Mouse (Mus musculus) forebrain, embryonic 16.5 days (tissue): ENCODE results near the gene Nav3. TPM values are rescaled to one million over a fixed set of nuclear protein-coding genes. Genes with fewer than 3 reads are reported as not detected.

Experiments used
- ATAC-seq: fragments of 200-750 bp; cut with Nextera tagmentation; 2 replicates; pipeline ENCODE4 v1.8.0; 2017; ENCODE audit warnings: mild to moderate bottlenecking, moderate library complexity
- H3K27ac ChIP-seq: fragments of 300-500 bp; sonication (generic); 2 replicates; pipeline ENCODE4 v1.5.1; 2014; ENCODE audit warnings: low read length, control low read depth
- H3K27me3 ChIP-seq: fragments of 300-500 bp; sonication (generic); replicated peaks from 2 replicates; pipeline ENCODE4 v1.6.1; 2014; ENCODE audit warnings: low read length; ENCODE audit not compliant: control insufficient read depth, insufficient read depth
- H3K36me3 ChIP-seq: fragments of 300-500 bp; sonication (generic); 2 replicates; pipeline ENCODE4 v1.6.1; 2014; ENCODE audit not compliant: control insufficient read depth, insufficient read depth
- H3K4me1 ChIP-seq: fragments of 300-500 bp; sonication (generic); replicated peaks from 2 replicates; pipeline ENCODE4 v1.6.1; 2014; ENCODE audit warnings: low read length; ENCODE audit not compliant: control insufficient read depth, insufficient read depth
- H3K4me2 ChIP-seq: fragments of 300-500 bp; sonication (generic); 2 replicates; pipeline ENCODE4 v1.6.1; 2014; ENCODE audit warnings: mild to moderate bottlenecking, low read length, control low read depth
- H3K4me3 ChIP-seq: fragments of 300-500 bp; sonication (generic); replicated peaks from 2 replicates; pipeline ENCODE4 v1.5.1; 2014; ENCODE audit warnings: mild to moderate bottlenecking, low read length, control low read depth
- H3K9ac ChIP-seq: fragments of 300-500 bp; sonication (generic); replicated peaks from 2 replicates; pipeline ENCODE4 v1.6.1; 2014; ENCODE audit warnings: low read depth, low read length, control low read depth
- H3K9me3 ChIP-seq: fragments of 300-500 bp; sonication (generic); 2 replicates; pipeline ENCODE4 v1.6.1; 2016; ENCODE audit warnings: low read length; ENCODE audit not compliant: control insufficient read depth
- WGBS: fragments of 180-500 bp; shearing (Covaris S2); extraction: QIAGEN DNeasy Blood & Tissue Kit; methylation state at CpG from one replicate; pipeline ENCODE4 v1.1.7; 2014; 5-methylcytosine and 5-hydroxymethylcytosine counted together
- polyA plus RNA-seq: library from polyadenylated mRNA; unstranded; fragments of >200 nt; fragmentation: Nextera tagmentation; extraction: Ambion mirVana; gene quantifications from 2 replicates; pipeline ENCODE4 v1.2.1, GENCODE M21; 2015

Gene Nav3
- polyA plus RNA-seq, 1 experiment from 2014 or later: 24.3 TPM

- no peak for ATAC-seq
- Histone ChIP-seq H3K36me3 (no peaks in the 10 kb centered on the region), H3K4me3 (no peak overlapping the region), H3K4me2 (no peak overlapping the region), H3K9me3 (no peaks in the 10 kb centered on the region), H3K9ac (no peak overlapping the region), H3K27me3 (no peaks in the 10 kb centered on the region), H3K27ac (no peak overlapping the region), H3K4me1 (peaks cover 5% of the 10 kb centered on the region; the same call in 1 of the 2 replicates)
- WGBS: 69% methylated on average over 1 of the region's 1 CpGs
Measured at GRCm38 (mm10) chr10:110270561-110270960, 185.4 kb downstream of the Nav3 start.

- Histone ChIP-seq H3K9me3 (no peaks in the 10 kb centered on the region), H3K36me3 (no peaks in the 10 kb centered on the region), H3K4me3 (no peak overlapping the region), H3K27me3 (no peaks in the 10 kb centered on the region), H3K27ac (peak overlapping the region; percentile 84), H3K4me2 (no peak overlapping the region), H3K9ac (0 out of 2 replicates have a peak overlapping the region, but pooled peaks have one; percentile 9), H3K4me1 (peaks cover 8% of the 10 kb centered on the region)
- ATAC-seq: peak; percentile 49
- 43% methylated on average over 3 of the region's 3 CpGs for WGBS
Measured at GRCm38 (mm10) chr10:110242128-110242561, 213.9 kb downstream of the Nav3 start.

- ATAC-seq: peak; percentile 62
- Histone ChIP-seq H3K9ac (no peak overlapping the region), H3K36me3 (no peaks in the 10 kb centered on the region), H3K9me3 (no peaks in the 10 kb centered on the region), H3K4me2 (no peak overlapping the region), H3K27me3 (no peaks in the 10 kb centered on the region), H3K4me1 (peaks cover 11% of the 10 kb centered on the region), H3K4me3 (no peak overlapping the region), H3K27ac (no peak overlapping the region)
- WGBS: 28% methylated on average over 3 of the region's 3 CpGs
Measured at GRCm38 (mm10) chr10:110240667-110241066, 215.3 kb downstream of the Nav3 start.

DNA sequence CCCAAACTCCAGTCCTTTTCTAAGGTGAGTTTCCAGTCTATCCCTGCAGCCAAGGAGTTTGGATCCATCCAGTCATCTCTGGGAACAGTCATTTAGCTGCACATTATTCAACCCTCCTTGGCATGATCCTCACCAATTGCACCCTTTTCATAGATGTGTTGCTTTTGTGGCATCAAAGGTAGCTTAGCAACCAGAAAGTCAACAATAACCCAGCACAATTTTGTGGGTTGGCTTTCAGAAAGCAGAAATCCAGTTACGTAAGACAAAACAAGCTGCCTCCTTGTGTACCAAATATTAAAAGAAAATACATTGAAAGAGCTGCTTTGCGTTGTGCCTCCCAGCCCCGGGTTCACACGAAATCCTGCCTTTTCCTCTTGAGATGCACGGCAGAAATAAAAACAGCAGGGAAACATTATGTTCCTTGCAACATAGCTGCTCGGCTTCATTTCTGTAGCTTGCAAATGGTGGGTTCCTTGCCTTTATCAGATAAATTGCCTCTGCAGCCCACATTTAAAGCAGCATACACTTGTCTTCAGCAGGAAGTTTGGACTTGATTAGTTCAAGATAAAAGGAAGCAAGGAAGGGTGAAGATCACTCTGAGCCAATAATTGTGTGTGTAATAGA is 222.6 kb downstream of the Nav3 start:
- H3K4me2 ChIP-seq: no peak overlapping the region; the same call in 1 of the 2 replicates
- peak; percentile 52 for ATAC-seq
- H3K27me3 ChIP-seq: no peaks in the 10 kb centered on the region
- H3K27ac ChIP-seq: peak overlapping the region; percentile 71
- no peak overlapping the region for H3K4me3 ChIP-seq
- H3K9ac ChIP-seq: no peak overlapping the region
- peaks cover 14% of the 10 kb centered on the region for H3K4me1 ChIP-seq
- H3K9me3 ChIP-seq: no peaks in the 10 kb centered on the region
- no peaks in the 10 kb centered on the region for H3K36me3 ChIP-seq
- WGBS: 40% methylated on average over 6 of the region's 6 CpGs

- no peaks in the 10 kb centered on the region for H3K9me3 ChIP-seq
- H3K4me1 ChIP-seq: no peaks in the 10 kb centered on the region
- no peak overlapping the region for H3K9ac ChIP-seq
- H3K27ac ChIP-seq: no peak overlapping the region
- H3K4me2 ChIP-seq: no peak overlapping the region
- H3K36me3 ChIP-seq: no peaks in the 10 kb centered on the region
- 75% methylated on average over 5 of the region's 5 CpGs for WGBS
- no peaks in the 10 kb centered on the region for H3K27me3 ChIP-seq
- no peak overlapping the region for H3K4me3 ChIP-seq
- no peak for ATAC-seq
Measured at GRCm38 (mm10) chr10:110206411-110206810, 249.6 kb downstream of the Nav3 start.

- Histone ChIP-seq H3K9me3 (no peaks in the 10 kb centered on the region), H3K9ac (no peak overlapping the region), H3K4me1 (no peaks in the 10 kb centered on the region), H3K4me2 (no peak overlapping the region), H3K27ac (no peak overlapping the region), H3K27me3 (no peaks in the 10 kb centered on the region), H3K36me3 (no peaks in the 10 kb centered on the region), H3K4me3 (no peak overlapping the region)
- ATAC-seq: no peak
- WGBS: 91% methylated on average over 5 of the region's 5 CpGs
Measured at GRCm38 (mm10) chr10:110204121-110204697, 251.8 kb downstream of the Nav3 start.

- 13% methylated on average over 4 of the region's 4 CpGs for WGBS
- ATAC-seq: peak; percentile 64
- peak overlapping the region; percentile 18 for H3K4me2 ChIP-seq
Measured at GRCm38 (mm10) chr10:110192881-110193280, 263.1 kb downstream of the Nav3 start.

GRCm38 (mm10) chr10:110192026-110192805 is 263.8 kb downstream of the Nav3 start:
- no peak overlapping the region for H3K9ac ChIP-seq
- H3K27me3 ChIP-seq: no peaks in the 10 kb centered on the region
- peak overlapping the region; percentile 23 for H3K4me2 ChIP-seq
- no peaks in the 10 kb centered on the region for H3K36me3 ChIP-seq
- WGBS: 14% methylated on average over 7 of the region's 7 CpGs
- H3K27ac ChIP-seq: peak overlapping the region; percentile 89
- no peaks in the 10 kb centered on the region for H3K9me3 ChIP-seq
- H3K4me1 ChIP-seq: peaks cover 23% of the 10 kb centered on the region
- peak; percentile 90 for ATAC-seq
- H3K4me3 ChIP-seq: no peak overlapping the region

More at GRCm38 (mm10) chr10:110192881-110193280, 263.1 kb downstream of the Nav3 start:
- Histone ChIP-seq H3K4me1 (peaks cover 23% of the 10 kb centered on the region), H3K9me3 (no peaks in the 10 kb centered on the region), H3K27me3 (no peaks in the 10 kb centered on the region), H3K9ac (no peak overlapping the region), H3K4me3 (no peak overlapping the region), H3K27ac (peak overlapping the region; percentile 89), H3K36me3 (no peaks in the 10 kb centered on the region)

GRCm38 (mm10) chr10:110186242-110186641 is 269.8 kb downstream of the Nav3 start:
- H3K4me2 ChIP-seq: no peak overlapping the region
- 0 out of 2 replicates have a peak, but pooled peaks have one; percentile 68 for ATAC-seq
- no peak overlapping the region for H3K27ac ChIP-seq
- no peaks in the 10 kb centered on the region for H3K9me3 ChIP-seq
- no peaks in the 10 kb centered on the region for H3K27me3 ChIP-seq
- H3K9ac ChIP-seq: no peak overlapping the region
- H3K4me3 ChIP-seq: no peak overlapping the region
- no peaks in the 10 kb centered on the region for H3K36me3 ChIP-seq
- 21% methylated on average over 1 of the region's 1 CpGs for WGBS
- H3K4me1 ChIP-seq: peaks cover 12% of the 10 kb centered on the region
